Mouse (Mus musculus) yolk sac, embryonic 10.5 days (tissue): ENCODE data around the gene Rln3.
"Not testable (repeated sequence)": the region's sequence is repeated elsewhere in the genome, so short reads cannot be mapped to it uniquely, and the experiment has no call there.

Experiments
- DNase-seq: peaks from one replicate; pipeline ENCODE4 v3.0.0-alpha.2; 2017; ENCODE audit warnings: low spot score

Gene Rln3

DNA sequence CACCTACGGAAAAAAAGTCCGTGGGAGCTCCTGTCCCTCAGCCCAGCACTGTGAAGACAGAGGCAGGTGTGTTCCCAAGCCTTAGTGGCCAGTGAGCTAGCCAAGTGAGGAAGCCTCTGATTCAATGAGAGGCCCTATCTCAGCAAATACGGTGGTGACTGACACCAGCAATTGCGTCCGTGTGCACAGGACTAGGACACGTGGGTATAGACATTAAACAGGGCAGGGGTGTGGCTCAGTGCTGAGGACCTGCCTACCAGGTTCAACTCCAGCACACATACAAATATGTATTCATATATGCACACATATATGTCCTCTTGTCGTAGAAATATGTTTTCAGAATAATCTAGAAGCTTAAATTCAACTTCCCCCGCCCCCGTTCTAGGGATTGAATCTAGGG is 25.1 kb downstream of the Rln3 start:
- no peak for DNase-seq

DNA sequence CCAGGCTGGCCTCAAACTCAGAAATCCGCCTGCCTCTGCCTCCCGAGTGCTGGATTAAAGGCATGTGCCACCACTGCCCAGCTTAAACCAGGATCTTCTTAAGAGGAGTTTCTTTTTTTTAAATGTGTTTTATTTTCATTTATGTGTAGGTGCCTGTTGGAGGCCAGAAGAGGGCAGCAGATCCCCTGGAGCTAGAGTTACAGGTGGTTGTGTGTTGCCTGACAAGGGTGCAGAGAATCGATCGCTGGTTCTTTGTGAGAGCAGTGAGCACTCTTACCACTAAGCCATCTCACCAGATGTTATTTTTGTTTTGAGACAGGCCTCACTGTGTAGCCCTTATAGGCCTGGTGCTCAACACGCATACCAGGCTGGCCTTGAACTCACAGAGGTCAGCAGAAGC is 29.0 kb downstream of the Rln3 start:
- DNase-seq: no peak

DNA sequence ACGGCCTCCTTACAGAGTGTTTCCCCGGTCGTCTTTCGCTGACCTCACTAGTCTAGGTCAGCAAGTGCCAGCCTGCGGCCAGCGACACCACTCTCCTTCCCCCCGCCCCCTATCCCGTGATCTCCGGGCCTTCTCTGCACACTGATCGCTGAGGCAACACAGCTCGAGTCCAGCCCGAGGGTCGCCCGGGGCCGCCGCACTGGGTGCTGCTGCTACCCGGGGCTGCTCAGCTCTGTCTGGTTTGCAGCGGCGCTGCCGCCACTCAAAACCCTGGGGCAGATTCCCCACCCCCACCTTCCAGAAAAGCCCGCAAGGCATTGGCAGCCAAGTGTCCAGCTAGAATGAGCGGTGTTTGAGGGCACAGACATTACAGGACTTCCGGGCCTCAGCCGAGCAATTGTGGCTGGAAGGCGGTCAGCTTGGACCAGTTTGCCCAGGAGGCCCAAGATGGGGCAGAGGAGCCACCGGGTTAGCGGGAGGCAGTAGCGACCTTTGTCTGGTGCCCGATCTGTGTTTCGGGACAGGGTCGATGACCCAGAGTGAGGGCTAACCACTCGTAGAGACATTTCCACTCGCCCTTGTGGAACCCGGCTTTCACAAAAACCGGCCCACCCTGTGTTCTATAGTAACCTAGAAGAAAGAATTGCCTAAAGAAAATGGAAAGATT is 32.2 kb downstream of the Rln3 start:
- peak; percentile 88 for DNase-seq

DNA sequence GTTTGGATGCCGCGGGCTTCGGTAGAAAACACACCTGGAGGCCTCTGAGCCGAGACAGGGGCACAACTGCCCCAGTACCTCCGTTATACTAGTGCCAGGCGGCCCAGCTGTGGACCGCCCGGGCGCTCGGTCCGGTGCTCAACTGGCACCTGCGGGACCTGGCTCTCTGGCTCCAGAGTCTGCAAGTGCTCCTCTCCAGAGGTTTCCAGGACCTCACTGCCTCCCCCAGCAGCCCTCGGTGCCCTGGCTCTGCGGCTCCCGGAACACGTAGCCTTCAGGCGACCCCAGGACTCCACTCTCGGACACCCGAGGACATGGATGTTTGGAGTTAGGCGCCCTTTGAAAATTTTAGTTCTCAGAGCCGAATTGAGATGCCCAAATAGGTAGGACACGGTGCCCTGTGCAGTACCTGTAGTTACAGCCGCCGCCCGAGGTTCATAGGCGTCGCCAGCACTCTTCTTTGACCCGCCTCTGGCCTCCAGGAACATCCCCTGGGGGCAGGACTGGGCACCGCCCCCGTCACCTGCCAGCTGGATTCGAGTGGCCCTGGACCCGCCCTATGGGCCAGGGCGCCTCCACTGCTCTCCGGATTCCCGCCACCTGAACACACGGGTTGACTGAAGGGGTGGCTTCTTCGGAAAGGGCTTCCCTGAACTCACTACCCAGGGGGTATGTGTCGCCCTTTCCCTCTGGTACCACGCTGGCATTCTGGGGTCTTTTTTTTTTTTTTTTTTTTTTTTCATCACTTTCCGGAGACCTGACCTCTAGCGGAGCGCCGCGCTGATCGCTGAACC is 32.9 kb downstream of the Rln3 start, which contains the start of gene 2210011C24Rik:
2210011C24Rik (minus strand) TSS at position 467 of the 794 bp plus-strand sequence.
- DNase-seq: peak; percentile 87

DNA sequence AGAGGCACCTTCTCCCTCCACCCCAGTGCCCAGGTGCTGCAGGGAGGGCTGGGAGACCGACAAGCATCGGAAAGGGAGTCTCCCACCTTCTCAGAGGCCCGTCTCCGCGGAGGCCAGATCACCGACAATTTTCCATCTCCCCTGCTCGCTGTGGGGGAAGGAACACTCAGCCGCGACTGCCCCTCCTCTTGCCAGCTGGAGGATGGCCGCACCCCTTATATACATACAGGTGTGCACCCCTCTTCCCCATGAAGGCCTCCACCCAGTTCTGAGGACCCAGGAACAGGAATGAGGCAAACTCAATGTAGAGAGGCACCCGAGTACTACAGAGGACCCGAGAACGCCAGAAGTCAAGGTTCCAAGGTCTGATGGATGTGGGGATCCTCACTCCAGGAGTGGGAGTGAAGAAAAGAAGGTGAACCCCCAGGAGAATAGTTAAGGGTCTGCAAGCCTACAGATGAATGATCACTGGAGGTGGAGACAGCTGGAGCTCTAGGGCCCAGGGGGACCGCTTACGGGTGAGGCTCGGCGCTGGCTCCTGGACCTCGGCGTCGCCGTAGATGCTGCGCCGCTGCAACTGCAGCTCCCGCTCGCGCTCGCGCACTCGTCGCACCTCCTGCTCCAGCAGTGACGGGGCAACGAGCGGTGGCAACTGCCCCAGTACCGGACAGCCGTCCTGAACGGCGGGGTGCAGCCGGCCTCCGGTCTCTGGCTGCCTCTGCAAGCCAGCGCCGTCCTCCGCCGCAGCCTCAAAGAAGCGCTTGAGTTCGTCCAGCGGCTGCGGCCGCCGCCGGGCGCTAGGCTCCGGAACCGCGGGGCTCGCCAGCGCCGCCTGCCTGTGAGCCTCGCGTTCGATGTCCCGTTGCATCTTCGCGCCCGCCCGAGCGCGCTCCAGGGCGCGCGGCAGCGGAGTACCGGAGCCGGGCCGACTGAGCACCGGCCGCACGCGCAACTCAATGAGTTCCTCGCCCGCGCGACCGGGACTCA is 33.9 kb downstream of the Rln3 start:
- peak; percentile 72 for DNase-seq

DNA sequence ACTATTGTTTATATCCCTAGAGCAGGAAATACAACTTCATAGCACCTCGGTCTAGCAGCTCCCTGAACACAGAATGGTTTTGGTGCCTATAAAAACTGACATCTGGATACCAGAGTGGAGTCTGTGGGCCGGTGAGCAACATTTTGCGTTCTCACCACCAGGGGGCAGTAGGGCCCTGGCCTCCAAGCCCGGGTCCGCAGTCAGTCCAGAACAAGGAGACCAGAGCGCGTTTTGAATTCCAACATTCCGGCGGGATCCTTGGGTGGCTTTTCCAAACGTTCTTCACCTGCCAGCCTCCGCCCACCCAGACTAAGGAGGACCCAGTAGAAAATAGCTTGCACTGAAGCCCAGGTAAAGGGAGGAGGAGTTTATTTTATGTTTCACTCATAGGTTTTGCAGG is 34.9 kb downstream of the Rln3 start:
- DNase-seq: peak; percentile 83

DNA sequence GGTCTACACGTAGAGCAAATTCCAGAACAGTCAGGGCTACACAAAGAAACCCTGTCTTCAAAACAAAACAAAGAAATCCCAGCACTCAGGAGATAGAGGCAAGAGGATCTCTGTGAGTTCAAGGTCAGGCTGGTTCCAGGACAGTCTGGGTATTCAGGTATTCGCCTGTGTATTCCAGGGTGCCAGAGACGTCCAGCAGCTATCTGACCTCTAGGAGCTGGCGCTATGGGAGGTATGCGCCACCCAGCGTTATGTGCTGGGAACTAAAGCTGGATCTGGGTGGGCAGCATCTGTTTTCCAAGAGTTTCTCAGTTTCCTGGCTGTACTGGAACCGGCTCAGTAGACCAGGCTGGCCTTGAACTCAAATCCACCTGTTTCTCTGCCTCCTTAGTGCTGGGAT is 36.4 kb downstream of the Rln3 start:
- no peak for DNase-seq

DNA sequence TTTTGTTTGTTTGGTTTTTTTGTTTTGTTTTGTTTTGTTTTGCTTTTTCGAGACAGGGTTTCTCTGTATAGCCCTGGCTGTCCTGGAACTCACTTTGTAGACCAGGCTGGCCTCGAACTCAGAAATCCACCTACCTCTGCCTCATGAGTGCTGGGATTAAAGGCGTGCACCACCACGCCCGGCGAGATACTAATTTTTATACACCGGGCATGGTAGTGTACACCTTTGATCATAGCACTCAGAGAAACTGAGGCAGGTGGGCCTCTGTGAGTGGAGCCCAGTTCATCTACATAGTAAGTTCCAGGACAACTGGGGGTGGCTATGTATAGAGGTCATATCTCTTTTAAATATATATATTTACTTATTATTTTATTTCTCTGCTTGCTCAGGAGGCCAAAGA is 39.3 kb downstream of the Rln3 start:
- DNase-seq: not testable (repeated sequence)

DNA sequence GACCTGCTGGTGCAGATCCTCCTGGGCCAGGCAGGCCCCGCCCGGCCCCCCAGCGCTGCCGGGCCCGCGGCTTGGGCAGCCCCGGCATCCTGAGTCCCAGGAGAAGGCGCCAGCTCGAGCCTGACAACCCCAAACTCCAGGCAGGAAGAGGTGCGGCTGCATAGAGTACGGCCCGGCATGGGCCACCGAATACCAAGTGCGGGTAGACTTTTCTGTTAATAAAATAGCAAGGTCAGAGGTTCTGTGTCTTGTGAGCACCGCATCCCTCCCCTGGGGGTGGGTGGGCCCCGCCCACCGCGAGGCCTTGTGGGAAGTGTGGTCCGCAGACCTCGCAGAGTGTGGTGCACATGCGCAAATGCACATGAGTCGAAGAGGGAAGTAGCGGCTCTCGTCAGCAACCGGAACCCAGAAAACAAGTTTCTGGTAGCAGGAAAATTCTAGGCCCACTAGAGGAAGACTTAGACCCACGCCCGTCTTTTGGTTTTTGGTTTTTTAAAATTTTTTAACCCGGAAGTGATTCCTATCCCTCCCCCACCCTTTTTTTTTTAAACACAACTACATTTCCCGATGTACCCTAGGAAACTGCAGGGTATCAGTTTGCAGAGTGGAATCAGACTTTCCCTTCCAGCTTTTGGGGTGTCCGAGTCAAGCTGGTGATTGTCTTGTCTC is 40.1 kb downstream of the Rln3 start:
- DNase-seq: peak; percentile 96

DNA sequence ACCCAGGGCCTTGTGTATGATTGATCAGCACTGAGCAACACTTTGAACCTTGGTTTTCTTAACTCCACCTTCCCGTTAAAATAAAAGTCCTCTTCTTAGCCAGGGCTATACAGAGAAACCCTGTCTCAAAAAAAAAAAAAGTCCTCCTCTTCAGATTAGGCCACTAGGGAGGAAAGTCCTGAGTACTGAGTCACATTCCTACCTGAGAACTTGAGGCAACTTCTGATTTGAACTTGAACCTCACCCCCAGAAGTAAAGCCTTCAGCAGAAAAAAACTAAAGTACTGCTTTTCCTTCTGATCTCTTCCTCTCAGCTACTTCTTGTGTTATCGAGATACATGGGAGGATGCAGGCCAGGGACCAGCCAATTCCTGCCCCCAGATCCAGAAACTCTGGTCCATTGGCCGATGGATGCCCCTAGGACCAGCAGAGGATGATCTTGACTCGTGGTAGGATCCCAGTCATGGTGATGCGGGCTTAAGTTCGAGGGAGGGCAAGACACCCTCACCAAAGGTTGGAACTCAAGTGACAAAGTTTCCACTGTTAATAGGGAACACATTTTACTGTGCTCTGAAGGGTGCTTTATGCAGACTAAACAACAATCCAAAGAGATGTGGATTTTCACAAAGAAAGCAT is 41.1 kb downstream of the Rln3 start:
- no peak for DNase-seq

DNA sequence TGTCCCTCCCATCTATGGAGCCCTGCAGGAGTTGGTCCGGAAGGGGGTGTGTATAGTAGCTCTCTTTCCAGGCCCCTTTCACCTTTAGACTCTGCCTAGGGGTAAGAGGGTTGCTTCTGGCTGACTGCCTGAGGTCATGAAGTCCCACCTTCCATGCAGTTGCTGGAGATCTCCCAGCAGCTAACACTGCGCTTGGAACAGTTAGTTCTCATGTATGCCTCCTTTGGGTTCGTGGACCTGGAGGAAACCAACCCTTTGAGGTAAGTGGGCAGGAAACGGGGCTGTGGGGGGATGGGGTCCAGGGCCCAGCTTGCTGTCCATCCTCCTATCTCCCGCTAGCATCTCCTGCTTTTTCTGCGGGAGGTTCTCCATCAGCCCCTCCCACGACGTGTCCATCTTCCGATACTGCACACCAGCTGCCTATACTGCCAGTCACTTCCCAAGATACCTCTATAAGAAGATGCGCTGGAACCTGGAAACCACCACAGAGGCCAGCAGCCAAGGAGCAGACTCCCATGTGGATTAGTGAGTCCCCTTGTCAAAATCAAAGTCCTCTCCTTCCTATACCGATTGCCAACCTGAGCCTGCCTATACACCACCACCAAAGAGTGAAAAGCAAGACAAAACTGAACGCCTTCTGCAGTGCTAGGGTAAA is 41.7 kb downstream of the Rln3 start:
- peak; percentile 43 for DNase-seq

DNA sequence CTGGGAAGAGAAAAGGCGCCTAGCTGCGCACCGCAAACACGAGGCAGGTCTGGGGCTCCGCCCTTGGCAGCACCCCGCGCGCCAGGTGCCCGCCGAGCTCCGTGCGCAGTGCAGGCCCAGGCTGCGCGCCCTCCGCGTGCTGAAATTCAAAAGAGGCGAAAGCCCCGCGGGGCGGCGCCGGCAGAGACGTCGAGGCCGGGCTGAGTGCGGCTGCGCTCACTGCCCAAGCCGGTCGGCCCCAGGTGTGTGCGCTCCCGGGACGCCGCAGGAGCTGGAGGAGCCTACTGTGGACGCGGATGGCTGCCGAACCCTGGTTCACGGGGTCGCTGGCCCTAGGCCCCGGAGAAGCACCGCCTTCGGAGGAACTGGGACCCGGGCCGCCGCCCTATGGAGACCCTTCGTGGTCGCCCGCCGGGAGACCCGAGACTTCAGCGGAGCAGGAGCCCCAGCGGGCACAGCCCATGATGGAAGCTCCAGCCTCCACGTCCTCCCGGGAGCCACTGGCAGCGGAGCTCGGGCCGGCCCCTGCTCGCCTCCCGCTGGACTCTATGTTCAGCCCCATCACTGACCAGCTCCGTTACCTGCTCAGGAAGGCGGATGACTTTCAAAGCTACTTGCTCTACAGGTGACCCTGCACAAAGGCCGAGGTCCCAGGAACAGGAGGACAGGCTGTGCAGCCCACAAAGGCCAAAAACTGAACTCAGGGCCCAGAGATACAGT is 43.4 kb downstream of the Rln3 start, which contains the start of gene 1700067K01Rik:
1700067K01Rik (plus strand) TSS at position 222 of the 720 bp plus-strand sequence.
- no peak for DNase-seq

DNA sequence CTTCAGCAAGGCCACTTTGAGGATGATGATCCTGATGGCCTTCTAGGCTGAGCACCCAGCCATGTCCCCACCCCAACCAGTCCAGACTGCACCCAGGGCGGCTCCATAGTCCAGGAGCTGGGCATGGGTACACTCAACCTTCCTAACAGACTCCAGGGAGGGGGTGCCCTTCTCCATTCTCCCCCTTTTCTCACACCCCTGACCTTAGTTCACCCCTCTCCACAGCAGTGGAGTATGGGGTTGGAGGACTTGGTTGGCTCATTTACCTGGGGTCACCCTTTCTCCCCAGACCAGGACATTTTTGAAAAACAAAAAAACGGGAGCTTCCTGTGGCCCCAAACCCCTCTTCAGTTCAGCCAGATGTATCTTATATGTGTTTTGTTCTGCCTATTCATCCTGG is 45.0 kb downstream of the Rln3 start:
- no peak for DNase-seq

DNA sequence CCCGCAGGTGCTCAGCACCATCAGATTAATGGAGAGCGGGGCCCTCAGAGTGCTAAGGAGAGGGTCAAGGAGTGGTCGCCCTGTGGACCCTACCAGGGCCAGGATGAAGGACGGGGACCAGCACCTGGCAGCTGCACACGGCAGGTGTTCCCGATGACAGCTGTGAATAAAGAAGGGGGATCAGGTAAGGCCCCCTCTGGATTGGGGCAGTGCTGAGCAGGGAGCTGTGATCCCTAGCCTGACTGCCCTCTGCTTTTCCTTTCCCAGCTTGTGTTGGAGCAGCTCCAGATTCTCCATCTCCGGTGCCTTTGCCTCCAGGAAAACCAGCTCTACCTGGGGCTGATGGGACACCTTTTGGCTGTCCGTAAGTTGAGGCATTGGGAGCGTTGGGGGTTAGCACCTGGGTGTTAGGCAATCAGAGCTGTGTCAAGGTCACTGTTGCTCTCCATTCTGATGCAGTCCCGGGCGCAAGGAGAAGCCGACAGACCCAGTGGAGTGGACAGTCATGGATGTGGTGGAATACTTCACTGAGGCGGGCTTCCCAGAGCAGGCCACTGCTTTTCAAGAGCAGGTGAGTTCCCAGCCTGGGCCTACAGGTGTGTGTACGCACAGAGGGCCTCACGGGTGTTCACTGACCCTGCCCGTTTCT is 45.6 kb downstream of the Rln3 start:
- DNase-seq: no peak

DNA sequence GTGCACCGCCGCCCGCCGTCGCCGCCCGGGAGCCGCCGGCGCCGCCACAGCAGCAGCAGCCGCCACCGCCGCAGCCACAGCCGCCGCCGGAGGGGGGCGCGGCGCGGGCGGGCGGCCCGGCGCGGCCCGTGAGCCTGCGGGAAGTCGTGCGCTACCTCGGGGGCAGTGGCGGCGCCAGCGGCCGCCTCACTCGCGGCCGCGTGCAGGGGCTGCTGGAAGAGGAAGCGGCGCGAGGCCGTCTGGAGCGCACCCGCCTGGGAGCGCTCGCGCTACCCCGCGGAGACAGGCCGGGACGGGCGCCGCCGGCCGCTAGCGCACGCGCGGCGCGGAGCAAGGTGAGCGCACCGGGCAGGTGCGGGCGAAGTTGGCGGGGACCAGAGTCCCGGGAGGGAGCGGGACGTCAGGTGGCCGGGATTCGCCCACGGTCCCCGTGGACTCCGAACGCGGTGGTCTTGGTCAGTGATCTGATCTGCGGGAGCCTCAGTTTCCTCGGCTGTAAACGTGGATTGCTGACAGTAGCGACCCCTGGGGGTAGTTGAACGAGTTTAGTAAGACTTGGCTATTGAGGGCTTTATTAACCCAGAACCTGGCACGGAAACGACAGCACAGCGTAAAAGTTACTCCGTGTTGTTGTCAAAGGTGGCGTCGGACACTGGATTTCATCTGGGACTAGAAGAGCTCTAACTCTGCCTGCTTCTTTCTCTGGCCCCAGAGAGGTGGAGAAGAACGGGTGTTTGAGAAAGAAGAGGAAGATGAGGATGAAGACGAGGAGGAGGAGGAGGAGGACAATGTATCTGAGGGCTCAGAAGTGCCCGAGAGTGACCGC is 46.4 kb downstream of the Rln3 start:
- DNase-seq: peak; percentile 74

DNA sequence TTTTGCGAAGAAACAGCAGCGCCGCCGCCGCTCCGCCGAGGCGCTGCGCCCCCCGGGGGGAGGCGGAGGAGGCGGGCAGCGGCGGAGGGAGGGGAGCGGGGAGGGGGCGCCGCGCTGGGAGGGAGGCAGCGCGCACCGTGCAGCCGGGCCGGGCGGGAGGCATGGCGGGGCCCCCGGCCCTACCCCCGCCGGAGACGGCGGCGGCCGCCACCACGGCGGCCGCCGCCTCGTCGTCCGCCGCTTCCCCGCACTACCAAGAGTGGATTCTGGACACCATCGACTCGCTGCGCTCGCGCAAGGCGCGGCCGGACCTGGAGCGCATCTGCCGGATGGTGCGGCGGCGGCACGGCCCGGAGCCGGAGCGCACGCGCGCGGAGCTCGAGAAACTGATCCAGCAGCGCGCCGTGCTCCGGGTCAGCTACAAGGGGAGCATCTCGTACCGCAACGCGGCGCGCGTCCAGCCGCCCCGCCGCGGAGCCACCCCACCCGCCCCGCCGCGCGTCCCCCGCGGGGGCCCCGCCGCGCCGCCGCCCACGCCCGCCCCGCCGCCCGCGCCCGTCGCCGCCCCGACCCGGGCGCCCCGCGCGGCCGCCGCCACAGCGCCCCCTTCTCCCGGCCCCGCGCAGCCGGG is 47.2 kb downstream of the Rln3 start, which contains the start of gene Samd1:
Samd1 (plus strand) TSS at position 162 of the 631 bp plus-strand sequence.
- peak; percentile 58 for DNase-seq

DNA sequence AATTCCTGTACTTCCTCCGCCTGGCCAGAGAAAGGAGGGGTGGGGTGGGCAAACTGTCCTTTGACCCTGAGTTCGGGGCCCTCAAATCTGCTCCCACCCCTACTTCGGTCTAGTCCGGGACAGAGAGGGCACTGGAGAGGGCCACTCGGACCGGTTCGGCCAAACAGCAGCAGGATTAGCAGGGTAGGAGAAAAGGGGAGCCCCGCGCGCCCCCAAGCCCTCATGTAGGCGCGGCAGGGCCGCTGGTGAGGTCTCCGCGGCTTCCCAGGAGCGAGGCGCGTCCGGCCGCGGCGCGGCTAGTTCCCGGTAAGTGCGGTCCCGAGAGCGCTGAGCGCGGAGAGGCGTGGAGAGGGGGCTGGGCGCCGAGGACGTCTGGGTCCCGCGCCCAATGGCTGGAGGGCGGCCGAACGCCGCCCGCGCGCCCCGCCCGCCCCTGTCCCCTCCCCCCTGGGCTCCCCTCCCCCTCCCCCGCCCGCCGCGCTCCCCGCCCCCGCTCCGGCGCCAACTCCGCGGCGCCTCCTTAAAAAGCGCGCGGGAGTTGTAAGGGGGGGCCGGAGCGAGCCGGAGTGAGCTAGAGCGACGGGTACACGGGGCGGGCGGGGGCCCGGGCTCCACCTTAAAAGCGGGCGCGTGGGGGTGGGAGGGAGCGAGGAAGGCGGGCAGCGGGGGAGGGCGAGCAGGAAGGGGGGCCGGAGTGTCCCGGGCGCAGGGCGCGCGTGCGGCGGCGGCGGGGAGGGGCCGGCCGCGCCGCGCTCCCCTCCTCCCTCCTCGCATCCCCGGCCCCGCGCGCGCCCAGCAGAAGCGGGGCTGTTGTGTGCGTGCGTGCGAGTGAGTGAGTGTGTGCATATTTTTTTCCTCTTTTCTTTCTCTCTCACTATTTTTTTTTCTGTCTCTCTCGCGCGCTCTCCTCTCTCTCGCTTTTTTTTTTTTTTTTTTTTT is 48.0 kb downstream of the Rln3 start:
- DNase-seq: peak; percentile 95
